ENCODE assay signal across 14 mouse cellular contexts in the genomic region with DNA sequence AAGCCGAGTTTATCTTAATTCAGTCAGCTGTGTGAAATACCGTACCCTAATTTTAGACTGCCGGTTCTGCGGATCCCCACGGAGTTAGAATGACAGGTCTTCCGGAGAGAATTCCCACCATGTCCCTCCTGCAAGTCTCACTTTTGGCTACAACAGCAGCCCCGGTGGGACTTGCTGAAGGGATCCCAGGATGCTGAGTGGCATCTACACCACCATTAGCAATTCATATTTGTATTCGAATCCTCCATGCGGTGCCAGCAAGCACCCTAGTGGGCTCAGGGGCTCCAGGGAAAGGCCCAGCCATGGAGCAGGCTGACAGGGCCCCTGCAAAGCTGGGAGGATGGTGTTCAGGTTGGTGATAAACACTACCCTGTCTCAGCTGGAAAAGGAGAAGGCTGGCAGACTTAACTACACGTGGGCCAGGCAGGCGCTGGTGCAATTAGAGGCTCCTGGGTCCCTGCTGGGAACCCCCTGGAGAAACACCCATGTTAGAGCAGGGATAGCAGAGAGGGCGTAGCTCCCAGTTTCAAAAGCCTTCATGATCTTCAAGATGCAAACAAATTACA.
A peak's percentile ranks its signal among the peaks of the same experiment; 100 is the strongest.
DNase-seq lines count a peak whose midpoint lies in the region; ATAC-seq and TF ChIP-seq lines count a peak whose summit lies in the region.
"Had no signal": no experiment of that assay in that cellular context is flagged by ENCODE, and none has a peak within 500 bp of the region (broad histone marks: within the 10 kb centered on the region; RNA-seq: fewer than 3 reads in every experiment).

No protein-coding gene starts in this region.

- ATAC-seq in hindbrain, embryonic 15.5 days (ENCODE audit: low FRiP score, low read depth): no peak

- no peak for TF ChIP-seq POLR2A in heart, adult 2 months (IDR thresholded peaks at IDR 0.05; ENCODE audit: insufficient read depth, low read depth, low read length)

- H3K9ac ChIP-seq in heart, adult 2 months (ENCODE audit: low read depth, low read length): no peak overlapping the region
- H3K9ac ChIP-seq in hindbrain, embryonic 15.5 days: no peak overlapping the region
- H3K9ac ChIP-seq: liver, embryonic 13.5 days had no signal

- H3K27ac ChIP-seq in heart, adult 2 months: no peak overlapping the region
- peak overlapping the region; percentile 30; the same call in 1 of the 2 replicates for H3K27ac ChIP-seq in hindbrain, embryonic 15.5 days (replicated peaks)
- H3K27ac ChIP-seq: liver, embryonic 13.5 days had no signal

- no peak overlapping the region for H3K4me3 ChIP-seq in heart, adult 2 months
- no peak overlapping the region for H3K4me3 ChIP-seq in hindbrain, embryonic 15.5 days
- H3K4me3 ChIP-seq: liver, embryonic 13.5 days; myocyte had no signal

- no peak for TF ChIP-seq CTCF in heart, adult 2 months (IDR thresholded peaks at IDR 0.05)

- peak; percentile 84 for DNase-seq in heart, adult 11 months
- no peak for DNase-seq in heart, adult 2 months
- peak; percentile 17 for DNase-seq in right cerebral cortex, adult 18-20 months
- no peak for DNase-seq in right cerebral cortex, adult 2 months (ENCODE audit: low spot score in 2 of 2)
- DNase-seq in kidney, postnatal 14 days: no peak
- DNase-seq in layer of hippocampus, adult 9-11 months: no peak
- DNase-seq: cerebellum, adult 18-20 months; heart, adult 18-20 months; kidney, adult 9 months; liver, embryonic 13.5 days; lung, postnatal 14 days had no signal

- no peaks in the 10 kb centered on the region for H3K4me1 ChIP-seq in heart, adult 2 months (ENCODE audit: control insufficient read depth, insufficient read depth, low read length)
- H3K4me1 ChIP-seq in hindbrain, embryonic 15.5 days (replicated peaks): peaks cover 35% of the 10 kb centered on the region

- no peak overlapping the region for H3K4me2 ChIP-seq in hindbrain, embryonic 15.5 days
- H3K4me2 ChIP-seq: liver, embryonic 13.5 days had no signal

- no peak for TF ChIP-seq EP300 in heart, adult 2 months (IDR thresholded peaks at IDR 0.05; ENCODE audit: insufficient read depth, low read depth, low read length)

- no peaks in the 10 kb centered on the region for H3K36me3 ChIP-seq in heart, adult 2 months (ENCODE audit: control insufficient read depth, insufficient read depth, low read length)
- no peaks in the 10 kb centered on the region for H3K36me3 ChIP-seq in hindbrain, embryonic 15.5 days
- H3K36me3 ChIP-seq: G1E; liver, embryonic 13.5 days had no signal

- H3K79me2 ChIP-seq in heart, adult 2 months (replicated peaks; ENCODE audit: control insufficient read depth, insufficient read depth, low read length): no peaks in the 10 kb centered on the region

- H3K27me3 ChIP-seq in heart, adult 2 months (ENCODE audit: control insufficient read depth, insufficient read depth, low read length): no peaks in the 10 kb centered on the region
- no peaks in the 10 kb centered on the region for H3K27me3 ChIP-seq in hindbrain, embryonic 15.5 days

- no peaks in the 10 kb centered on the region for H3K9me3 ChIP-seq in hindbrain, embryonic 15.5 days
- H3K9me3 ChIP-seq: liver, embryonic 13.5 days had no signal

- intact Hi-C loops in heart, adult 2 months (cut with DNase I): no loop called here

- WGBS in heart, adult 2 months: 81% methylated on average over 12 of the region's 12 CpGs
- 34% methylated on average over 12 of the region's 12 CpGs for WGBS in hindbrain, embryonic 15.5 days

Comparison
In these comparisons a context has a peak if more than half of its experiments do, and no peak if none do; other contexts are left out.
1. DNase-seq: peak in heart, adult 11 months (single experiment) and right cerebral cortex, adult 18-20 months (single experiment); none in heart, adult 2 months (0 of 2), right cerebral cortex, adult 2 months (0 of 2), kidney, postnatal 14 days (single experiment) and layer of hippocampus, adult 9-11 months (single experiment).